Mouse (Mus musculus) bone marrow macrophage, adult 2 months (primary cell): ENCODE measurements around the gene Prkca.

Experiments
- CTCF ChIP-seq: IDR thresholded peaks from 2 replicates; pipeline ENCODE4 v1.5.1; 2012; ENCODE audit warnings: low read depth, mild to moderate bottlenecking, low read length, moderate library complexity
- POLR2A ChIP-seq: IDR thresholded peaks from 2 replicates; pipeline ENCODE4 v1.6.1; 2012; ENCODE audit warnings: mild to moderate bottlenecking, low read depth, low read length, borderline replicate concordance

DNA sequence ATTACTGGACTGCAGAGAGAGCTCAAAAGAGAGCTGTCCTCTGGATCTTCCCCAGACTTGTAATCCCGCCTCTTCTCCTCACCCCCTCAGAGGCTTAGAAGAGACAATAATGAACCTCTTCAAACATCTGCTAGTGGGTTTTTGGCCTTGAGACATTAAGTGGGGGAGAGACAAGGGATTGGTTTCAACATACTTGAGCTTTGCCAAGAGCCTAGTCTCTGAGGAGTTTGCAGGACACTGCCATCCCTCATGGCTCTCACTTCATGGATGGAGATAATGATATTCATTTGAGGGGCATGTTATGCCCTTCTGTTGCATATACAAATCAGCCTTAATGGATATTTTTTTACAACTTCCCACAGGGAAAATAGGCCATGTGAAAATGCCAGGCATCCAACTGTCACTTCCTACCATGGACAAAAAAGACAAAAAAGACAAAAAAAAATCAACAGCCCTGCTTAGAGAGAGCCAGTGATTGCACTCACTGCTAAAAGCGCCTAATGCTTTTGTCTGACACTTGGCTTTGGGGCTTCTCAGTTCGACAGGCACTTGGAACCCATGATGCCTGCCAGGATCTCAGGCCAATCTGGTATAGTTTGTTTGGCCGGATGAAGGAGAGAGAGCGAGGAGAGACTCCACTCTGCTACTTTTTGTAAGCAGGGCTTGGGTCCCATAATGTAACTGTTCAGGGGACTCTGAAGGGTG is 263.6 kb downstream of the Prkca start:
- TF ChIP-seq POLR2A (no peak), CTCF (no peak)
